Mouse (Mus musculus): ENCODE results near the gene Gm26558.

The Gm26558 gene

GRCm38 (mm10) chr2:70661715-70662495 is at the start of gene Gm26558:
Gm26558 (minus strand) TSS chr2:70662108.
- DNase-seq (ENCODE audit: extremely low spot score, low spot score) = no peak

GRCm38 (mm10) chr2:70710878-70711277 is 49.0 kb upstream of the Gm26558 start:
- no peak for DNase-seq (ENCODE audit: extremely low spot score, low spot score)

GRCm38 (mm10) chr2:70710236-70710635 is 48.3 kb upstream of the Gm26558 start:
- DNase-seq (ENCODE audit: extremely low spot score, low spot score) = no peak

GRCm38 (mm10) chr2:70708986-70709730 is 47.2 kb upstream of the Gm26558 start:
- DNase-seq (ENCODE audit: extremely low spot score, low spot score) = no peak

GRCm38 (mm10) chr2:70702403-70702802 is 40.5 kb upstream of the Gm26558 start:
- no peak for DNase-seq (ENCODE audit: extremely low spot score, low spot score)

GRCm38 (mm10) chr2:70701571-70701970 is 39.7 kb upstream of the Gm26558 start:
- no peak for DNase-seq (ENCODE audit: extremely low spot score, low spot score)

- no peak for DNase-seq (ENCODE audit: extremely low spot score, low spot score)
Observed at GRCm38 (mm10) chr2:70700851-70701250, 38.9 kb upstream of the Gm26558 start.

GRCm38 (mm10) chr2:70695712-70696111 is 33.8 kb upstream of the Gm26558 start:
- DNase-seq (ENCODE audit: extremely low spot score, low spot score) = no peak

- no peak for DNase-seq (ENCODE audit: extremely low spot score, low spot score)
Observed at GRCm38 (mm10) chr2:70690195-70690594, 28.3 kb upstream of the Gm26558 start.

GRCm38 (mm10) chr2:70688454-70689078 is 26.7 kb upstream of the Gm26558 start:
- no peak for DNase-seq (ENCODE audit: extremely low spot score, low spot score)

GRCm38 (mm10) chr2:70682324-70682723 is 20.4 kb upstream of the Gm26558 start:
- DNase-seq (ENCODE audit: extremely low spot score, low spot score) = no peak

- DNase-seq (ENCODE audit: extremely low spot score, low spot score) = no peak
Observed at GRCm38 (mm10) chr2:70673445-70674126, 11.7 kb upstream of the Gm26558 start.

- DNase-seq (ENCODE audit: extremely low spot score, low spot score) = no peak
Observed at GRCm38 (mm10) chr2:70672476-70672875, 10.6 kb upstream of the Gm26558 start.

- DNase-seq (ENCODE audit: extremely low spot score, low spot score) = no peak
Observed at GRCm38 (mm10) chr2:70669896-70670295, 8.0 kb upstream of the Gm26558 start.

GRCm38 (mm10) chr2:70669241-70669640 is 7.3 kb upstream of the Gm26558 start:
- DNase-seq (ENCODE audit: extremely low spot score, low spot score) = no peak

- DNase-seq (ENCODE audit: extremely low spot score, low spot score) = no peak
Observed at GRCm38 (mm10) chr2:70667016-70667415, 5.1 kb upstream of the Gm26558 start.

GRCm38 (mm10) chr2:70663764-70664163 is 1.9 kb upstream of the Gm26558 start:
- no peak for DNase-seq (ENCODE audit: extremely low spot score, low spot score)

- DNase-seq (ENCODE audit: extremely low spot score, low spot score) = peak; percentile 90
Observed at GRCm38 (mm10) chr2:70660887-70661714, 807 bp downstream of the Gm26558 start, which contains the start of gene Gorasp2. Gorasp2 (plus strand) TSS chr2:70661576.

- no peak for DNase-seq (ENCODE audit: extremely low spot score, low spot score)
Observed at GRCm38 (mm10) chr2:70657083-70657482, 4.8 kb downstream of the Gm26558 start.

- DNase-seq (ENCODE audit: extremely low spot score, low spot score) = no peak
Observed at GRCm38 (mm10) chr2:70651820-70652219, 10.1 kb downstream of the Gm26558 start.

- DNase-seq (ENCODE audit: extremely low spot score, low spot score) = no peak
Observed at GRCm38 (mm10) chr2:70649471-70649870, 12.4 kb downstream of the Gm26558 start.
